Mouse (Mus musculus) c-Kit-positive CD71-negative TER-119-negative erythroid progenitor cells, embryonic 14.5 days (primary cell): ENCODE measurements at regions not wholly inside any gene's neighbourhood (a gene's known extent, or its start where the extent isn't known, plus 50 kb on each side); places are given as distances from the start of the nearest gene placed in this dataset.
A peak's percentile ranks its signal among the peaks of the same experiment; 100 is the strongest.

Source experiments
- DNase-seq: peaks from one replicate; pipeline ENCODE4 v3.0.0-alpha.2; 2013; ENCODE audit warnings: low read depth

DNA sequence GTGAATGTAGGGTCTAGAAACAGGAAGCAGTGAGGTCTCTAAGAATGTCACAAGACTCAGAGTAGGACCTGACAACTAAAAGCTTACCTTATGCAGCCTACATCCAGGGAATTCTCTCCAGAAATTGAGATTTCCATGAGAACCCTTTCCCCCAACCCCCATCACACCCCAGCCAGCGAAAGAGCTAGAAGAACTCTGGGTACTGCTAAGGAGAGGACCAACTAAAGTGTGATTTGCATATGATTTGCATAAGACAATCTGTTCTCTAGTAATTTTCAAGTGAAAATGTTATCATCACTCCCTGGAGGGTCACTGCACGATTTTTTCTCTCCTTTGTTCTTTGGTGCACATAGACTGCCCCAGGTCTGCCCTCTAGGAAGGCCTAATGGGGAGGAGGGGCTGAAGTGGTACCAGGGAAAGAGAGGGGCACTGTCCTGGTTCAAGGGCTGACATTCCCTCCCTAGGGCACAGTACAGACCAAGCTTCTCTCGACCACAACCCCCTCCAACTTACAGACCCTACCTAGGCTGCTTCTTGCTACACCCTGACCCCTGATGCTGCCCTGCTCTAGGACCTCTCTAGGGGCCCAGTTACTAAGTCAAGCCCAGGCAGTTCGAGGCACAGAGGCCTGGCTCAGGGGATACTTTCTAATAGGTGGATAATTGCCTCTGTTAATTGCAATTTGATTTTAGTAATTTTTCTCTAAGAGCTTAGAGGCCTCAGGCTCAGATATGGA is 77.4 kb upstream of the Pja1 start:
- DNase-seq = no peak

DNA sequence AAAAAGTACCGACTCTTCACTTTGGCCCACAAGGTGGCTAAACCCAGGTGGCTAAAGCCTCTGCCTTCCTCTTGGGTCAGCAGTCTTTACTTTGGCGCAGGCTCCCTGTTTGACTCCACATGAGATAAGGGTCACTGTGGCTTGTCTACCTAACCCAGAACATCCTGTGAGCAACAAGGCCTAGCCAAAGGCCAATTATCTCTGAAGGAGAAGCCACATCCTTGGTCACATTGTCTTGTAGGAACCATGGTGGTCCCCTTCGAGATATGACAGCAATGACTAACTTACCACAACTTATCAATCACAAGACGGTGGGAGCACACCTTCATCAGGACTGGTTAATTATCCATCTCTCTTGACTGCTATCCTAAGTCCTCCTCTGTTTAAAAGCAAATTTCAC is 73.3 kb upstream of the Pja1 start:
- no peak for DNase-seq

GRCm38 (mm10) chrX:99541916-99542315 is 70.8 kb upstream of the Pja1 start:
- DNase-seq = no peak

GRCm38 (mm10) chrX:99540087-99540576 is 69.1 kb upstream of the Pja1 start:
- DNase-seq = no peak

GRCm38 (mm10) chrX:99539684-99540083 is 68.6 kb upstream of the Pja1 start:
- DNase-seq = no peak

- no peak for DNase-seq
These were observed 66.7 kb upstream of the Pja1 start for GRCm38 (mm10) chrX:99537814-99538213.

DNA sequence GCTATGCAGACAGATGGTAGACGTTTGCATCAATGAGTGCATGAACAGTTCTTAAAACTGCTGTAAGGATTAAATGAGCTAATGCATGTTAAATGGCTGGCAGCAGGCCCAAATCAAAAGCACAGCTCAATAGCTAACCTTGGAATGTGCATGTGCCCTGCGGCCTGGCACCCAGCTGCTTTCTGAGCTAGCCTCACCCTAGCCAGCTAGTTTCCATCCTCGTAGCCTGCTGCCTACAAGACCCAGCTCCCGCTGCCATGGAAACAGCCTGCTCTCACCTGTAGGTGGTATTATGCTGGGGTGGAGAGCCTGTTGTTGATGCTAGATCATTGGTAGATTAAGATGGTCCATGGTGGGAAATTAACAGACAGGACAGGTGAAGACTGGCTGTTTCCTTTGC is 63.8 kb upstream of the Pja1 start:
- DNase-seq = no peak

DNA sequence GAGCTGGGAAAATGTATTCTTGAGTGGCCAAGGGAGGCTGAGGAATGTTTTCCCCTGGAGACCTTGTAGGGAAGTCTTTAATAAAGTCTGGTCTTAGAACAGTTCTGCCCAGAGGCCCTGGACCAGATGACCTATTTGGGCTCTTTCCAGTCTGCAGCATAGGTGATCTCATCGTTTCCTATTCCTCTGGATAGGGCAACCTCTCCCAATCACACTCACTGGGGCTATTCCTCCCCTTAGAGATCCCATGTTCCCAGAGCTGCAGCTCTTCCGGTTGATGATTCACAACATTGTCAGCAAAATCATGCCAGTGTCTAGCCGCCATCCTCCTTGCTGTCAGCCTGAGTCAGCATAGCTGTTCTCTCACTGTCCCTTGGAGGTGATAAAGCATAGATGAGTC is 60.1 kb upstream of the Pja1 start:
- DNase-seq = no peak

- DNase-seq = no peak
These were observed 59.4 kb upstream of the Pja1 start for GRCm38 (mm10) chrX:99530511-99530910.

GRCm38 (mm10) chrX:99523306-99523705 is 52.2 kb upstream of the Pja1 start:
- DNase-seq = no peak

GRCm38 (mm10) chrX:99522830-99523229 is 51.8 kb upstream of the Pja1 start:
- DNase-seq = peak; percentile 42

- DNase-seq = no peak
These were observed 51.2 kb upstream of the Pja1 start for GRCm38 (mm10) chrX:99522289-99522688.

DNA sequence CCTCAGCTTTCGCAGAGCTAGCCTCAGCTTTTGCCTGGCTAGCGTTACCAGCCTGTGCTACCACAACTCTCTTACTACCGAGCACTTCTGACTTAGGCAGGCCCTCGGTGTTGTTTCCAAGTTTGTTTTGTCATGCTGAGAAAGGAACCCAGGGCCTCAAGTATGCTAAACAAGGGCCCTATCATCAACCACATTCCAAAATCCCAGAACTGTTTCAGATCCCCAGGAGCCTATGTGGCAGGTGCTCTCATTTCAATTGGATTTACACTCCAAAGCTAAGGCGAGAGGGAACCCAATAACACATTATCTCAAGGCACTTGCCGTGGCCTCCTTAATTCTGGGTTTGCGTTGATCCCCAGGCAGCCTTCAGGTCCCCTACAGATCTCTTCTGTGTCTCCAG is 50.8 kb upstream of the Pja1 start:
- no peak for DNase-seq
